Comparison of ENCODE assay signal across 15 mouse cellular contexts in the genomic region with DNA sequence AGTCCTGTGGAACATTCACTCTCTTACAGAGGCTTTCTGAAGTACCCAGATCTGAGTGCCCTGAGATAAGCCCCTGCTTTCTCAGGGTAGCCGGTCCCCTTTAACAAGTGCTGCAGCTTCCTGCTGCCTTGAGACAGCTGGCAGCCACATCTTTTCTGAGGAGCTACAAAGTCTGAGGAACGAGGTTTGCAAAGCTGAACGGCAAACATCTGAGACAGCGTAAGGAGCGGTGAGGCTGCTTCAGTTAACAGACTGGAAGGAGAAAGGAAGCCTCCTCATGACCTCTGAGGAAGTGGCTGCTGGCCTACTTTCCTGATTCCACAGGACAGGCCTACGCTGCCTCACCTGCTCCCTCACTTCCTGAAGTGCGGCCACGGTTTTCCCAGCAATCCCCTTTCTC.
A peak's percentile ranks its signal among the peaks of the same experiment; 100 is the strongest.
DNase-seq lines count a peak whose midpoint lies in the region; ATAC-seq and TF ChIP-seq lines count a peak whose summit lies in the region.
"Had no signal": no experiment of that assay in that cellular context is flagged by ENCODE, and none has a peak within 500 bp of the region (broad histone marks: within the 10 kb centered on the region; RNA-seq: fewer than 3 reads in every experiment).

No protein-coding gene starts in this region.

- H3K4me2 ChIP-seq in kidney, postnatal 0 days (ENCODE audit: low read length) = no peak overlapping the region
- H3K4me2 ChIP-seq: intestine, embryonic 15.5 days had no signal

- H3K4me1 ChIP-seq in heart, embryonic 10.5 days = peaks cover 51% of the 10 kb centered on the region
- H3K4me1 ChIP-seq in kidney, postnatal 0 days (replicated peaks; ENCODE audit: insufficient read depth, low read length) = 0 out of 2 replicates have a peak, but pooled peaks cover 4% of the 10 kb centered on the region
- H3K4me1 ChIP-seq in limb, embryonic 10.5 days = peaks cover 37% of the 10 kb centered on the region

- H3K9ac ChIP-seq in kidney, postnatal 0 days (ENCODE audit: low read depth, low read length) = no peak overlapping the region
- H3K9ac ChIP-seq: intestine, embryonic 15.5 days had no signal

- H3K36me3 ChIP-seq in heart, embryonic 10.5 days = peaks cover 73% of the 10 kb centered on the region
- H3K36me3 ChIP-seq in kidney, postnatal 0 days (ENCODE audit: insufficient read depth, low read length) = peaks cover 31% of the 10 kb centered on the region; the same call in 1 of the 2 replicates
- peaks cover 40% of the 10 kb centered on the region for H3K36me3 ChIP-seq in limb, embryonic 10.5 days
- H3K36me3 ChIP-seq: G1E had no signal

- no peaks in the 10 kb centered on the region for H3K9me3 ChIP-seq in heart, embryonic 10.5 days
- H3K9me3 ChIP-seq in kidney, postnatal 0 days (replicated peaks; ENCODE audit: low read length) = no peaks in the 10 kb centered on the region
- no peaks in the 10 kb centered on the region for H3K9me3 ChIP-seq in limb, embryonic 10.5 days (replicated peaks)
- H3K9me3 ChIP-seq: intestine, embryonic 15.5 days had no signal

- no peak overlapping the region for H3K4me3 ChIP-seq in heart, embryonic 10.5 days
- no peak overlapping the region for H3K4me3 ChIP-seq in kidney, postnatal 0 days (replicated peaks; ENCODE audit: low read depth, low read length)
- H3K4me3 ChIP-seq in limb, embryonic 10.5 days = no peak overlapping the region
- H3K4me3 ChIP-seq: heart, adult 2 months; intestine, embryonic 15.5 days; left cerebral cortex, adult 2 months; myocyte had no signal

- 57% methylated on average over 8 of the region's 8 CpGs for WGBS in heart, embryonic 10.5 days
- WGBS in kidney, postnatal 0 days = 51% methylated on average over 8 of the region's 8 CpGs
- 62% methylated on average over 8 of the region's 8 CpGs for WGBS in limb, embryonic 10.5 days

- no peak for TF ChIP-seq CTCF in kidney, postnatal 0 days (IDR thresholded peaks at IDR 0.05; ENCODE audit: low read depth)

- no peak for DNase-seq in heart, embryonic 10.5 days (ENCODE audit: low spot score)
- DNase-seq in heart, adult 11 months = no peak
- DNase-seq in kidney, postnatal 0 days (ENCODE audit: low spot score) = peak; percentile 20
- DNase-seq in kidney, adult 18-20 months = no peak
- DNase-seq in limb, embryonic 10.5 days (ENCODE audit: low spot score) = no peak
- DNase-seq in thymus, postnatal 0 days (ENCODE audit: low spot score) = peak; percentile 69
- no peak for DNase-seq in gastrocnemius, postnatal 36 days
- DNase-seq: adrenal gland, postnatal 25 days; heart, adult 2 months; lung, postnatal 4 days; right cerebral cortex, postnatal 25 days had no signal

- no peaks in the 10 kb centered on the region for H3K27me3 ChIP-seq in heart, embryonic 10.5 days (ENCODE audit: insufficient read depth, poor library complexity, severe bottlenecking)
- no peaks in the 10 kb centered on the region for H3K27me3 ChIP-seq in kidney, postnatal 0 days (ENCODE audit: insufficient read depth, low read length)
- H3K27me3 ChIP-seq in limb, embryonic 10.5 days (ENCODE audit: low read depth, poor library complexity, severe bottlenecking) = no peaks in the 10 kb centered on the region; the same call in 1 of the 2 replicates
- H3K27me3 ChIP-seq: intestine, embryonic 15.5 days had no signal

- peak overlapping the region; percentile 43; the same call in 1 of the 2 replicates for H3K27ac ChIP-seq in heart, embryonic 10.5 days
- no peak overlapping the region; the same call in 1 of the 2 replicates for H3K27ac ChIP-seq in kidney, postnatal 0 days
- H3K27ac ChIP-seq in limb, embryonic 10.5 days = peak overlapping the region; percentile 50
- H3K27ac ChIP-seq: heart, adult 2 months; intestine, embryonic 15.5 days; left cerebral cortex, adult 2 months had no signal

- intact Hi-C loops in gastrocnemius, postnatal 36 days (cut with DNase I) = no loop called here

- no peak for ATAC-seq in kidney, postnatal 0 days (replicated peaks; ENCODE audit: low FRiP score, low read depth)
- ATAC-seq: intestine, embryonic 15.5 days had no signal

Comparison
In these comparisons a context has a peak if more than half of its experiments do, and no peak if none do; other contexts are left out.
1. DNase-seq: peak in kidney, postnatal 0 days (single experiment) and thymus, postnatal 0 days (single experiment); none in heart, embryonic 10.5 days (single experiment), heart, adult 11 months (single experiment), kidney, adult 18-20 months (single experiment), limb, embryonic 10.5 days (single experiment) and gastrocnemius, postnatal 36 days (0 of 2).